Mouse (Mus musculus): Measurements from ENCODE around the gene Qdpr.

The Qdpr gene

DNA sequence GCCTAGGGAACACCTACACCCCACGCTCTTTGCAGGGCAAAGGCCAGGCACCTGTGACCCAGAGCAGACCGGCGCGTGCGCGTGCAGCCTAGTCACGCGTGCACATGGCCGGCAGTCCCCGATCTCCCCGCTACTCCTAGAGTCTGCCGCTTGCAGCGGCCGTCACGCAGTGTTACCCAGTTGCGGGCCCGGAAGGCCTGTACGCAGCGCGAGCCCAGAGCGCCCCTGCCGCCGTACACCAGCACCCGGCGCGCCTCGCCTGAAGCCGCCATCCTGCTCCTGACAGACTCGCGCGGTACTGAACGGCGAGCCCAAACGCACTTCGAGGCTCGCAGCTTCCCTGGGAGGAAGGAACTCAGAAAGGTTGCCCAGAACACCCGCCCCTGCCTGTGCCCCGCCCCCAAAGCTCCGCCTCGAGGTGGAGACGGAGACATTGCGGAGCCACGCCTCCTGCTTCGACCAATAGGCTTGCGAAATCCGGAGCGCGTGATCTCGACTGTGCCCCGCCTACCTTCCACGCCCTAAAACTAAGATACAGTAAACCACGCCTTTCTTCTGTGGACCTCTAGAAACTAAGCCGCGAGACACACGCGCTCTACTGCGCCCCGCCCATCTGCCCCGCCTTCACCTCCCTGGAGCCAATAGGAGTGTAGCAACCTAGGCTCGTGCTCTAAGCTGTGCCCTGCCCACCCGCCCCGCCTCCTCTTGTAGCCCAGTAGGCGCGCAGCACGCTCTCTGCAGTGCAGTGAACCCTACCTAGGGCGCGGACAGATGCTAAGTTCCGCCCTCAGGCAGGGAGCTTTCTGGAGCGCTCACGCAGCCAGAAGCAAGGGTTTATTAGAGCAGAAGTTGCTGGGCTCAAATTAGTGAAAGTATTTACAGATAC, at the start of gene Qdpr:
Qdpr (minus strand) TSS at position 406 of the 886 bp plus-strand sequence.
- DNase-seq (ENCODE audit: low spot score in 2 of 2): peak; percentile 79 to 97

- DNase-seq (ENCODE audit: low spot score in 2 of 2): no peak
These were observed 47.5 kb upstream of the Qdpr start for GRCm38 (mm10) chr5:45497564-45497963.

DNA sequence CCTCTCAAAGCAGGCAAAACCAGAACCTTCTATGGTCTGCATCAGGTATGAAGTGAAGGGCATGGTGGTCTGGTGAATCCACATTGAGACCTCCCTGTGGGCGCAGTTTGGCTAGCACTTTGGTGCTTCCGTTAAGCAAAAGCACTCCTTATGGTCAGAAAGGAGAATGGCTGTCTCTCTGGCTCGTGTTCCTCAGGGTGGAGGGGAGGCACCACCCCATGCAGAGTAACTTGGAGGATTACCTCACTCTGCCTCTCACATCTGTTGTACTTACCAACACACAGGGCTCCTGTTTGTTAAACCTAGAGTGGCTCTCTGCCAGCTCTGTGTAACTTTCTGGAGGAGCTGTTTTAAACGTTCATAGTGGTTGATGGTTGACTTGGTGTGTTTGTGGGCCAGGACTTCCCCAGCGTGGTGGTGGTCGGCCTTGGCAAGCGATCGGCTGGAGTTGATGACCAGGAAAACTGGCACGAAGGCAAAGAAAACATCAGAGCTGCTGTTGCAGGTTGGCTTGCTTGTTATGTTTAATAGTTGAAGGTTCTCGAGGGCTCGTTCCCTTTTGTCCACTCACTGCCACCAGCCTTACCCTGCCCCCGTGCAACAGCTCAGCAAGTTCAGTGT, 47.0 kb upstream of the Qdpr start:
- no peak for DNase-seq (ENCODE audit: low spot score in 2 of 2)

GRCm38 (mm10) chr5:45496479-45496878, 46.4 kb upstream of the Qdpr start:
- no peak for DNase-seq (ENCODE audit: low spot score in 2 of 2)

DNA sequence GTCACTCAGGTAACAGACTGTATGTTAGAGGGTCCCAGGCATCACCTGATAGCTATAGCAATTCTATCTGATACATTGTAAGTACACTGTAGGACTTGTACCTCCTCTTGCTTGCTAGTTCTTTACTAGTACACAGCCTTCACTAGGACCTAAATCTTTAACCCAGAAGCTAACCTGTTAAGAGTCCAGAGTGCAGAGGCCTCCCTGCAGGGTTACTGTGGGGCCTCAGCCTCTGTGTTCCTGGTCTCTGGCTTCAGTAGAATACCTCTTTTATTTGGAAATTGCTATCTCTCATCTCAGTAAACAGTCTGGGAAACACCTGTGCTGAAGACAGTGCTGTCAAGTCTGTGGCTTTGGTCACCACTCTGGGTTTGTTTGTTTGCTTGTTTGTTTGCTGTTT, 46.0 kb upstream of the Qdpr start:
- DNase-seq (ENCODE audit: low spot score in 2 of 2): no peak

DNA sequence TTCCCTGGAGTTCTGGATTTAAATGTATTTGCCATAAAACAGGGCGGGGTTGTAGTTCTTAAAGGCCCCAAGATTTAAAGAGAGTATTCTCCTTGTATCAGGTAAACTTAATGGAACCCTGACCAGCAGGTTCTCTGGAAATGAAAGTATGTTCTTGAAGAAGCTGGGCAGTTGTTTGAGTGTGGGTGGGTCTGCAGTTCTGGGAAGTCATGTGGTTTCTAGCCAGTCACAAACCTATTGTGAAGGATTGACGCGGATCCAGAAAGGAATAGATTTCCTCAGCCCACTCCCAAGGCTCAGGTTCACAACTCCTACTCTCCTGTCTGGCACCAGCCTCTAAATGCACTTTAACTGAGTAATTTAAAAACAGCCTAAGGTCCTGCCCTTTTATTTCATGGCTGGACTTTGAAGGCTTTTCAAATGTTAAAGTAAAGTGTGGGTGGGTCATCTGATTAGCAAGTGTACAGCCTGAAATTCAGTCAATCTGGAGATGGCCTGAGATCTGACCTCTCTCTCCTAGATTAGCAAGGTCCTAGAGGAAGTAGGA, 45.5 kb upstream of the Qdpr start:
- DNase-seq (ENCODE audit: low spot score in 2 of 2): no peak

DNA sequence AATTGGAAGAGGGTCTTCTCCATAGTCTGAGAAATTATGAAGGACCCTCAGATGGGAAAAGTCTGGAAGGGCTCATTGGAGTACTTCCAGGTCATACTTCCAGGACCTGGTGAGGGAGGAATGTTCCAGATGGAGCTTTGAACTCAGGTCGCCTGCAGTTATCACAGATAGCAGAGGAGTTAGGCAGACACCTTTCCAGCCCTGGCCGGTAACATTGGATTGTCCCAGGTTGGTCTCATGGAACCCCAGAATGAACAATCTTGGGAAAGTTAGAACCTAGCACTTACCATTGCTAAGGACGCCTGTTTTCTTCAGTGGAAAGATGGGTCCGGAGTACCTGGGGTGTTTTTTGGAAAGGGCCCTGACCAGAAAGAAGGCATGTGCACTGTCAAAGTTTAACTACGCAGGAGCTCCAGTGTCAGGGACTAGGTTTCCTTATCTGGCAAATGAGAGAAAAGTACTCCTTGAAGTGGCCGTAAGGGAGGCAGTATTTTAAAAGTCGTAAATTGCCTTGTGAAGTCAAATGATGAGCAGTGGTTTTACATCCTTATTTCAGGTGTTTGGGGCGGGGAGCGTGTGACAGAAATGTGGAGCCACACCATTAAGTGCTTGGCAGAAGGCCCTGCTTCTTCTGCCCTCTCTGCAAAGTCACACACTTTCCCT, 44.2 kb upstream of the Qdpr start:
- no peak for DNase-seq (ENCODE audit: low spot score in 2 of 2)

GRCm38 (mm10) chr5:45493191-45494092, 43.4 kb upstream of the Qdpr start, which contains the start of gene Lap3:
Gene Lap3, plus strand, starts transcription at chr5:45493374.
- DNase-seq (ENCODE audit: low spot score in 2 of 2): peak; percentile 90 to 98

DNA sequence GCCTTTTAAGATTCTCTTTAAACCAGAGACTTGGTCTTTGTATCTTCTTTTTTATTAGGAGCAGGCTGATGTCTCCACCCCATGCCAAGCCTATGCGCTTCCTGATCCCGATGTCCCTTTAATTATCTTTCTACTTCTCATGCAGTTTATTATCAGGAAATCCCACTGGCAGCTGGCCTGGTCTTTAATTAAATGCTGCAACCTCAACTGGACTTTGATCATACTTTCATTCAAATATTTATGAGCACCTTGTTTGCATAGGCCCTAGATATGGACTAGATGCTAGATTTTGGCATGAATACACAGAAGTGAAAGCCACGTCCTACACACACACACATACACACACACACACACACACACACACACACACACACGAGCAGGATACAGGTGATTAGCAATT, 41.7 kb upstream of the Qdpr start:
- DNase-seq (ENCODE audit: low spot score in 2 of 2): no peak

- DNase-seq (ENCODE audit: low spot score in 2 of 2): no peak
These were observed 33.6 kb upstream of the Qdpr start for GRCm38 (mm10) chr5:45483654-45484053.

- no peak for DNase-seq (ENCODE audit: low spot score in 2 of 2)
These were observed 32.6 kb upstream of the Qdpr start for GRCm38 (mm10) chr5:45482607-45483006.

GRCm38 (mm10) chr5:45481125-45481524, 31.1 kb upstream of the Qdpr start:
- DNase-seq (ENCODE audit: low spot score in 2 of 2): no peak

DNA sequence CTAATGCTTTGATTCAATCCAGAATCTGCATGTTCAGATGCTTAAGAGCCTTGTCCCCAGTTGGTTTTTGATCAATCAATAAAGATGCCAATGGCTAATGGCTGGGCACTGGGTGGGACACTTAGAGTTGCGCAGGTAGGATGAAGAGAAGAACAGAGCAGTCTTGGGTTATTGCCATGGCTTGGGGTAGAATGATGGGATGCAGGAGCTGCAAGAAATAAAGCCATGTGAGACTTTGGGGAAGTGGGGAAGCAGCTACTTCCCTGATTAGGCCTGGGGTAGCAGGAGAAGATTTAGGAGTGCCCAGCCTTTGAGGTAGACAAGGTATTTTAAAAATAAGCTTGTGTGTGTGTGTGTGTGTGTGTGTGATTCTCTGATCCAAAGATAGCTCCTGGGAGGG, 30.0 kb upstream of the Qdpr start:
- no peak for DNase-seq (ENCODE audit: low spot score in 2 of 2)

- DNase-seq (ENCODE audit: low spot score in 2 of 2): no peak
These were observed 27.6 kb upstream of the Qdpr start for GRCm38 (mm10) chr5:45477601-45478000.

GRCm38 (mm10) chr5:45476288-45476687, 26.3 kb upstream of the Qdpr start:
- DNase-seq (ENCODE audit: low spot score in 2 of 2): no peak

- DNase-seq (ENCODE audit: low spot score in 2 of 2): no peak
These were observed 25.7 kb upstream of the Qdpr start for GRCm38 (mm10) chr5:45475771-45476170.

DNA sequence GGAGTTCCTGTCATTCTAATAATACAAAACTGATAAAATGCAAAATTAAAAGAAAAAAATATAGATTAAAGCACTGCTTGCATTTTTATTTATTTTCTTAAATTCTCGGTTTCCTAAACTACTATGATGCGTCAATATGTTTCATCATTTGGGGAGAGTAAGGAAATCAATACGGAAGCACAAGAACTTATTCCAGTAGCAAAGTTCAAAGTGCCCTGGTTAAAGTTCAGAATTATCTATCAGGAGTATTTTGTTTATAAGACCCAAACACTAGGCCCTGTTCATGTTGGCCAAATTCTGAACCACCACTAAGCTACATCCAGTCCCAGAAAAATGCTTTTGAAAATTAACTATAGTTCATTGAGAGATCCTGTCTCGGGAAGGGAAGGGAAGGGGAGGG, 24.7 kb upstream of the Qdpr start:
- DNase-seq (ENCODE audit: low spot score in 2 of 2): no peak

- peak in 1 of 2 experiments; percentile 22 for DNase-seq (ENCODE audit: low spot score in 2 of 2)
These were observed 24.2 kb upstream of the Qdpr start for GRCm38 (mm10) chr5:45474215-45474614.

DNA sequence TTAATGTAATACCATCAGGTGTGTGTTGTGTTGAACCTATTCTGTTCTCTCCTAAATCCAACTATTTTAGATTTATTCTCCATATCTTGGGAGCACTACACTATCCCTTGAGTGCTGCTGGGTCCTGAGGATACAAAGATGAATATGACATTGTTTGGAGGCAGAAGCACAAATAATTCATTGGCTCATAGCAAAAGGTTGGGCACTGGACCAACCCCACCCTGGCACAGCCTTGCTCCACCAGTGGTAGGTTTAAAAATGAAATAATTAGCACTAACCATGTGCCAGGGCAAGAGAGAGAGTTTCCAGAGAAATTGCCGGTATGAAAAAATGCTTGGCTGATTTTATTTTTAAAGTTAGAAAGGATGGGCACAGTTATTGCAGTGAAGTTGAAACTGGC, 23.5 kb upstream of the Qdpr start:
- DNase-seq (ENCODE audit: low spot score in 2 of 2): no peak

GRCm38 (mm10) chr5:45472880-45473450, 22.9 kb upstream of the Qdpr start:
- DNase-seq (ENCODE audit: low spot score in 2 of 2): no peak

DNA sequence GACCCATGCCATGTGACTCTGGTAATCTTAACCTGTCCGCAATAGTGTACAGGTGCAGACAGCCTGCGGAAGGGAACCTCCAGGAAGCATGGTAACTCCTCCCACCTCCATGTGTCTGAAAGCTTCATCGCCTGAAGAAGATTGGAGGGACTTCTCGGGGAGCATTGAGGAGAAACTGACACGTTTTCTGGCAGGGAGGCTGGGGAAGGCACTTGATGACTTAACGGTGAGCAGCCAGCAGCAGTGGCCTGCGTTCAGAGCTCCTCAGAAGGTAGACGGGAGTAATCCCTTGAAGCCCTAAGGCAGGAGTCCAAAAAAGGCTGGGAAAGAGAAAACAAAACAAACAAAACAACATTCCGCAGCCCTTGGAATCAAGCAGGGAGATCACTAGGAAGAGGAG, 4.4 kb upstream of the Qdpr start:
- DNase-seq (ENCODE audit: low spot score in 2 of 2): no peak

All from spleen, postnatal 10 days (tissue).